Mouse (Mus musculus): ENCODE measurements around the gene Olfr643.
"Not testable (repeated sequence)": the region's sequence is repeated elsewhere in the genome, so short reads cannot be mapped to it uniquely, and the experiment has no call there.

Gene Olfr643

DNA sequence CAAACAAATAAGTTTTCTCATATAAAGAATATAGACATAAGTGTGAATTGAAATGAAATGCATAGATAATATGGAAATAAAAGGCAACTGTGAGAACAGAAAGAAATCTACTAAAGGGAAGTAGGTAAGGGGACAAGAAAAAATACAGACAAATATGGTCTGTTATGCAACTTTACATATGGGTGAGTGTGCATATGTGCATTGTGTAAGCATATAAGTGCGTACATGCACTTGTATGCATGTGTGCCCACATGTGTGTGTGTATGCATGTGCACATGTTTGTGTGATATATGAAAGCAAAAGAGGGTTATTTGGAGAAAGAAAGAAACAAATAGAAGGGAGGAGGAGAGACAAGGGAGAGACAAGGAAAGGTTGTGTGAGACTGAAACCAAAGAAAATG lies 118.3 kb downstream of the Olfr643 start:
- DNase-seq (ENCODE audit: low spot score), result no peak

DNA sequence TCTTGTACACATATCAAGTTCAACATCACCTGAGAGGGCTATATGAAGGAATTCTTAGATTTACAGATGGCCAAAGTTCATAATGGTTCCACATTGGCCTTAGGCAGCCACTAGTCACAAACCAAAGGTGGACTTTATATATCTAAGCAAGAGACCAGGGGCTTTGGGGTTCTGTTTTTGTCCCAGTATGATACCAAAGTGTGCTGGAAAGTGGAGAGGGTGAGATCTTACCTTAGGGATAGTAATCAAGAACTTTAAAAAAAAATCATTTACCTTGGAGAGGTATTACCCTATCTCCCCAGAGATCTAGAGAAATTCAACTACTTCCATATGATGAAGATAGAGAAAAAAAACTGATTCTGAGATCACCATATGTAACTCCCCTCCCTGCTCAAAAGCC lies 120.0 kb downstream of the Olfr643 start, which contains the start of gene Olfr639:
TSS of gene Olfr639 (minus strand) at position 101 of the 400 bp plus-strand sequence.
- DNase-seq (ENCODE audit: low spot score), result no peak

DNA sequence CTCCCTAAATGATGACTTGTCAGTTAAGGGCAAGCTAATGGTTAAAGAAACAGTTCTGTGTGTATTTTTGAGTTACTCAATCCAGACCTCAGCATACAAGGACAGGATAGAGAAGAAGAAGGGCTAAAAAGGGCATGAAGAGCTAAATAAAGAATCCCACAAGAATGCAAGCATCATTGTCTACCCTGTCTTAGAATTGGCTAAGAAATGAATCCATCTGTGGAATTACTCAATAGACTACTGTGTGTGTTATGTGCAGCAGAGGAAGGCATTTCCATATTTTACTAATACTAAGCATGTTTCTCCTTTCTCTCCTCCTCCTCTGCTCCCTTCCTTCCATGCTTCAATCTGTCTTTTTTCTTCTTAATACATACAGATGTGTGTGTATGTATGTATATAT lies 138.1 kb downstream of the Olfr643 start:
- no peak for DNase-seq (ENCODE audit: low spot score)

DNA sequence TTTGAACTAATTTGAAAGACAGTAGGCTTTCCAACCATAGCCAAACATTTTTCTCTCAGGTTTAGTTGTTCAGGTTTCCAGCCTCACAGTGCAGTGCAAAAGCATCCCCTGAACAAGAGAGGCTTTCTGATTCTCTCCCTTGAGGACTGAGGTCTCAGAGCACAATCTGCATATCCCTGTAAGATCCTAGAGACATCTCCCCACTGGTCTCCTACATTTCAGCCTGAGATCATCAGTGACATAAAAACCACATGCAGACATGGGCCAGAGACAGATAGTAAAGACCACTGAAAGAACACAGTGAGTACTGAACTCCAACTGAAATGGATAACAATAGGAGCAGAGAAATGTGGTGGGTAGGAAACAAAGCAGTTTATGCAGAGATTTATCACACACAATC lies 138.8 kb downstream of the Olfr643 start, which contains the start of gene Olfr638:
TSS of gene Olfr638 (plus strand) at position 301 of the 400 bp plus-strand sequence.
- DNase-seq (ENCODE audit: low spot score), result no peak

DNA sequence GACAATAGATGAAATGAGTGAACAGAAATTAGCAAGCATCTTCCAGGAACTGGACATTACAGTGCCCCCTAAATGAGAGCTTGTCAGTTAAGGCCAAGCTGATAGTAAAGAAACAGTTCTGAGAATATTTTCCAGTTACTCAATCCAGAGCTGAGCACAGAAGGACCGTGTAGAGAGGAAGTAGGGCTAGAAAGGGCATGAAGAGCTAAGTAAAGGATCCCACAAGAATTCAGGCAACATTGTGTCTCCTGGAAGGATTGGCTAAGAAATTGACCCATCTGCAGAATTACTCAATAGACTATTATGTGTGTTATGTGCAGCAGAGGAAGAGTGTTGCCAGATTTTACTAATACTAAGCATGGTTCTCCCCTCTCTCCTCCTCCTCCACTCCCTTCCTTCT lies 165.4 kb downstream of the Olfr643 start:
- DNase-seq (ENCODE audit: low spot score), result no peak

DNA sequence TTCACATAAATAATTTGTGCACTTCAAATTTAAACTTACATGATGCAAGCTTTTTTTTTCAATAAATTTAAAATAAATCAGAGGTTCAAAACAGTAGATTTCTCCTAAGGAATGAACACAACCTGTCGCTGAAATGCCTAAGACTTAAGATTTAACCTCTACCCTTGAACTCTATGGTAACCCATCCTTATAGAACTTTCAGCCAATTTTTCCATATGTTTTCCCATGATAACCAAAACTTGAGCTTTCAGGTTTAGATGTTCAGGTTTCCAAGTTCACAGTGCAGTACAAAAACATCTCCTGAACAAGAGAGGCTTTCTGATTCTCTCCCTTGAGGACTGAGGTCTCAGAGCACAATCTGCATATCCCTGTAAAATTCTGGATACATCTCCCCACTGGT lies 166.4 kb downstream of the Olfr643 start, which contains the start of gene Olfr635:
TSS of gene Olfr635 (plus strand) at position 301 of the 400 bp plus-strand sequence.
- DNase-seq (ENCODE audit: low spot score), result no peak

DNA sequence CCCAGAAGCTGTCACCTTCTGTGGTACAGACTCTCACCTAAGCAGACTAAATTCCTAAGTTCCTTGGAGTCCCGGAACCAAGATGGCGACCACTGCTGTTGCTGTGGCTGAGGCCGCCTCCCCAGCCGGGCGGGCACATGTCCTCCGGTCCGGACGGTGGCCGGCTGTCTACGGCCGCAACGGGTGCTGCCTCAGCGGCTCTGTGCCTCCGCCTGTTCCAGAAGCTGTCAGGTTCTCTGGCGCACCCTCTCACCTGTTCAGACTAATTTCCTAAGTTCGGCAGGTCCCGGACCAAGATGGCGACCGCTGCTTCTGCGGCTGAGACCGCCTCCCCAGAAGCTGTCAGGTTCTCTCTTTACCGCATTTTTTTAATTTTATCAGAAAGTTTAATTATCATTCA lies 170.3 kb downstream of the Olfr643 start:
- not testable (repeated sequence) for DNase-seq (ENCODE audit: low spot score)
